Mouse (Mus musculus): ENCODE data around the gene Pmf1.

The Pmf1 gene

GRCm38 (mm10) chr3:88350732-88351131 is 59.4 kb downstream of the Pmf1 start:
- no peak for DNase-seq
